Mouse (Mus musculus) cerebellum, adult 2 months (tissue): ENCODE results near the gene Anp32e. TPM values are rescaled to one million over a fixed set of nuclear protein-coding genes. Genes with fewer than 3 reads are reported as not detected.
"Not testable (repeated sequence)": the region's sequence is repeated elsewhere in the genome, so short reads cannot be mapped to it uniquely, and the experiment has no call there.

Experiments
- DNase-seq, 2 experiments: peaks; one replicate each; pipeline ENCODE4 v3.0.0; 2021
- H3K27ac ChIP-seq: fragments of 200-500 bp; 2 replicates; pipeline ENCODE4 v1.5.1; 2012; ENCODE audit warnings: low read length, control low read depth, inconsistent platforms; ENCODE audit not compliant: insufficient read depth
- H3K27me3 ChIP-seq: fragments of 200-500 bp; 2 replicates; pipeline ENCODE4 v1.6.1; 2012; ENCODE audit warnings: inconsistent platforms, mild to moderate bottlenecking, low read length, moderate library complexity; ENCODE audit not compliant: control insufficient read depth, insufficient read depth
- H3K4me1 ChIP-seq: fragments of 200-500 bp; 2 replicates; pipeline ENCODE4 v1.6.1; 2011; ENCODE audit warnings: low read length; ENCODE audit not compliant: control insufficient read depth, insufficient read depth
- H3K4me3 ChIP-seq: fragments of 200-500 bp; replicated peaks from 2 replicates; pipeline ENCODE3; 2011; ENCODE audit warnings: mild to moderate bottlenecking, low read depth, low read length, control low read depth; ENCODE audit not compliant: insufficient read depth
- CTCF ChIP-seq: fragments of 200-500 bp; IDR thresholded peaks from 2 replicates; pipeline ENCODE4 v1.5.1; 2011; ENCODE audit warnings: low read depth, mild to moderate bottlenecking, control low read depth, low read length, moderate library complexity, borderline replicate concordance; ENCODE audit not compliant: insufficient read depth
- POLR2A ChIP-seq: fragments of 200-500 bp; IDR thresholded peaks from 2 replicates; pipeline ENCODE4 v1.6.1; 2011; ENCODE audit warnings: low read length, control low read depth, borderline replicate concordance; ENCODE audit not compliant: insufficient read depth
- WGBS: fragments of 180-500 bp; shearing (Covaris S2); methylation state at CpG from one replicate; pipeline ENCODE4 v1.1.7; 2018; 5-methylcytosine and 5-hydroxymethylcytosine counted together
- polyA plus RNA-seq: library from polyadenylated mRNA; depleted of rRNA; stranded (reverse); fragments of >200 nt; gene quantifications from 2 replicates; pipeline ENCODE4 v1.2.3, GENCODE M21; 2012

The Anp32e gene
- polyA plus RNA-seq, 1 experiment, result 70.4 TPM

- Histone ChIP-seq H3K4me3 (no peak overlapping the region), H3K4me1 (peaks cover 7% of the 10 kb centered on the region; the same call in 1 of the 2 replicates), H3K27ac (no peak overlapping the region), H3K27me3 (no peaks in the 10 kb centered on the region)
- DNase-seq, result peak in 1 of 2 experiments; percentile 48
- WGBS, result 42% methylated on average over 4 of the region's 4 CpGs
- TF ChIP-seq POLR2A (no peak), CTCF (peak; percentile 65; the same call in 1 of the 2 replicates)
Measured at GRCm38 (mm10) chr3:95963681-95964080, 34.6 kb downstream of the Anp32e start.

- Histone ChIP-seq H3K27me3 (no peaks in the 10 kb centered on the region), H3K4me1 (peaks cover 7% of the 10 kb centered on the region; the same call in 1 of the 2 replicates), H3K27ac (no peak overlapping the region), H3K4me3 (peak overlapping the region; percentile 51)
- 5% methylated on average over 7 of the region's 7 CpGs for WGBS
- TF ChIP-seq CTCF (peak; percentile 45; the same call in 1 of the 2 replicates), POLR2A (no peak)
- peak; percentile 66 to 72 for DNase-seq
Measured at GRCm38 (mm10) chr3:95965518-95966451, 36.7 kb downstream of the Anp32e start.

GRCm38 (mm10) chr3:95969277-95969676 lies 40.2 kb downstream of the Anp32e start:
- H3K4me3 ChIP-seq, result no peak overlapping the region
- no peak for DNase-seq
- WGBS, result 95% methylated on average over 1 of the region's 1 CpGs
- peaks cover 7% of the 10 kb centered on the region; the same call in 1 of the 2 replicates for H3K4me1 ChIP-seq
- H3K27ac ChIP-seq, result no peak overlapping the region
- no peak for TF ChIP-seq CTCF
- no peak for TF ChIP-seq POLR2A
- H3K27me3 ChIP-seq, result no peaks in the 10 kb centered on the region

DNA sequence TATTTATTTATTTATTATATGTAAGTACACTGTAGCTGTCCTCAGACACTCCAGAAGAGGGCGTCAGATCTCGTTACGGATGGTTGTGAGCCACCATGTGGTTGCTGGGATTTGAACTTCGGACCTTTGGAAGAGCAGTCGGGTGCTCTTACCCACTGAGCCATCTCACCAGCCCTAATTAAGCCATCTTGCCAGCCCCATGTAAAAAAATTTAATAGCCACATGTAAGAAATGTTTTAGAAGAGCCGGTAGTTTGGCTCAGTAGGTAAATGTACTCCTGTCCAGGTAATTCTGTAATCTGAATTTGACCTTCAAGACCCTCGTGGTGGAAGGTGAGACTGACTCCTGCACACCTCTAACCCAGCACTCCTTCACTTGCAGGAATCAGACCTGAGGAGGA lies 41.6 kb downstream of the Anp32e start:
- H3K4me3 ChIP-seq, H3K27me3 ChIP-seq, H3K27ac ChIP-seq, DNase-seq, H3K4me1 ChIP-seq: not testable (repeated sequence)
- 54% methylated on average over 7 of the region's 7 CpGs for WGBS

- Histone ChIP-seq H3K4me1 (no peaks in the 10 kb centered on the region), H3K27ac (no peak overlapping the region), H3K4me3 (no peak overlapping the region), H3K27me3 (no peaks in the 10 kb centered on the region)
- no peak for DNase-seq
- 82% methylated on average over 12 of the region's 12 CpGs for WGBS
- TF ChIP-seq POLR2A (no peak), CTCF (no peak)
Measured at GRCm38 (mm10) chr3:95972251-95972872, 43.3 kb downstream of the Anp32e start.

- Histone ChIP-seq H3K4me3 (no peak overlapping the region), H3K4me1 (no peaks in the 10 kb centered on the region), H3K27ac (no peak overlapping the region), H3K27me3 (no peaks in the 10 kb centered on the region)
- no peak for DNase-seq
- TF ChIP-seq CTCF, result no peak
- TF ChIP-seq POLR2A, result no peak
- 34% methylated on average over 34 of the region's 34 CpGs for WGBS
Measured at GRCm38 (mm10) chr3:95972873-95973634, 44.0 kb downstream of the Anp32e start.

DNA sequence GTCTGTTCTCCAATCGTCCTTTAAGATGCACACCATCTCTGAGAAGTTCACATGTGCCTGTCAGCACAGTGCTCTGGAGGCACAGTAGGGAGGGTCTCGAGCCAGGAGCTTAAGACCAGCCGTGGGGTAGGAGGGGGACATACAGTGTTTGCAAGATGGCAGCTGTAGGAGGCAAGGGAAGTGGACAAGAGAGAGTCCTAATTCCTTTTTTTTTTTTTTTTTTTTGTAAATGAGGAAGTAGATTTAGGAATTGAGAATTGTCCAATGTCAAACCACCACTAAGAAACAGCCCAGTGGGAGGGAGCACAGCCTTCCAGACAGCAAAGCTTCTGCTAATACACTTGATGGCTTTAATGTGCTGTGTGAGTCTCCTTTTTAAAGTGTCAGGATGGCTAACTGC lies 48.0 kb downstream of the Anp32e start:
- DNase-seq, result no peak
- TF ChIP-seq CTCF (no peak), POLR2A (no peak)
- Histone ChIP-seq H3K27ac (no peak overlapping the region), H3K4me1 (no peaks in the 10 kb centered on the region), H3K4me3 (no peak overlapping the region), H3K27me3 (no peaks in the 10 kb centered on the region)
- 65% methylated on average over 3 of the region's 3 CpGs for WGBS

DNA sequence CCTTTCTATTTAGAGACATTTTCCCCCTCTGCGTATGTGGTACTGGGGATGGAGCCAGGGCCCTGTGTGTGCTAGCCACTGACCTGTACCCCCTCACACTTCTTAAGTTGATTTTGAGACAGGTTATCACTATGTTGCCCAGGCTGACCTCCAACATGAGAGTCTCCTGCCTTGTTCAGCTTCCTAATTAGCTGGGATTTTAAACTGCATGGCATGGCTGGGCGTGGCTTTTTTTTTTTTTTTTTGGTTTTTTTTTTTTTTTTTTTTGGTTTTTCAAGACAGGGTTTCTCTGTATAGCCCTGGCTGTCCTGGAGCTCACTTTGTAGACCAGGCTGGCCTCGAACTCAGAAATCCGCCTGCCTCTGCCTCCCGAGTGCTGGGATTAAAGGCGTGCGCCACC lies 48.5 kb downstream of the Anp32e start:
- H3K4me1 ChIP-seq, DNase-seq, H3K4me3 ChIP-seq, H3K27me3 ChIP-seq, H3K27ac ChIP-seq: not testable (repeated sequence)
- WGBS, result 98% methylated on average over 7 of the region's 7 CpGs
